Mouse (Mus musculus) hematopoietic stem cell, adult 5-6 weeks (primary cell): ENCODE measurements around the gene Rheb. TPM values are rescaled to one million over a fixed set of nuclear protein-coding genes. Genes with fewer than 3 reads are reported as not detected.
"Not testable (repeated sequence)": the region's sequence is repeated elsewhere in the genome, so short reads cannot be mapped to it uniquely, and the experiment has no call there.

Experiments
- ATAC-seq, 2 experiments: fragments of 125-278 bp in 1 of 2; replicated peaks in 1 of 2; 2 replicates each; pipeline ENCODE4 v1.8.0; 2016 to 2017; ENCODE audit warnings: inconsistent platforms in 2 of 2, mild to moderate bottlenecking in 2 of 2, moderate number of reproducible peaks in 2 of 2, low read depth in 1 of 2, moderate TSS enrichment in 1 of 2; ENCODE audit not compliant: low FRiP score in 2 of 2, poor library complexity in 2 of 2, severe bottlenecking in 2 of 2, insufficient read depth in 1 of 2, low TSS enrichment in 1 of 2
- total RNA-seq: library from RNA; stranded (forward); fragments of 172-1452, 232-1000 nt; gene quantifications from 2 replicates; pipeline ENCODE4 v1.2.3, GENCODE M21; 2017

Gene Rheb
- total RNA-seq, 1 experiment from 2014 or later: 59.8 TPM

DNA sequence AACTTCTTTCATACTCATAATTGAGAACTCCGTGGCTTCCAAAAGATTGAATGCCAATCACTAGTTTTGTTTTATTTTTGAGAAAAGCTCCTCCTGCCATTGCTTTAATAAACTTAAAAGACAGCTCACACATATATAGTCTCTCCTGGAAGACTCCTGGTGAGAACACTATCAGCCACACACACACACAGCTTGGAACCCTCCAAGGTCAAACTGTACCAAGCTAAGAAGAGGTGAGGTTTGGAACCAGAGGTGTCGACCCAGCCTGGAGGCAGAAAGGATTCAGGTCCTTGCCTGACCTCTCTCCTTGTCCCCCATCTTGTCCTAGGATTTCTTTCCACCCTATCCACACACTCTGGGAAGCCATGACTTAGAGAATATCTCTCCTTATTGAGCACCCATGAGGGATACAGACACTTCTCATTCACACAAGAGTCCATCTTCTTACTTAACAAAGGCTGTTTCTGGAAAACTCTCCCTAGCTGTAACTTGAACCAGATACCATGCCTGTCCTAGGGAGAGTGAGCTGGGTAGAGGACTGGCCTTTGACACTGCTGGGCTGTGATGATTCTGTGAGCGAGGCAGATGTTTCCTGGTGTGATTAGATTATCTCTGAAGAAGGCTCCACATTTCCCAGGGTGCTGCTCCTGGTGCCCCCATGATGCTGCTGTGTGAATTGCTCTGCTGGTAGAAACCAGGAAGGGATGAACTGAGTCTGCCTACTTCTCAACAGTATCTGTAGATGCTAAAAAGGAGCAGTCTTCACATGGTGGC, 12.6 kb upstream of the Rheb start:
- ATAC-seq: peak in 1 of 2 experiments; percentile 36; a peak in 1 of 4 replicates

DNA sequence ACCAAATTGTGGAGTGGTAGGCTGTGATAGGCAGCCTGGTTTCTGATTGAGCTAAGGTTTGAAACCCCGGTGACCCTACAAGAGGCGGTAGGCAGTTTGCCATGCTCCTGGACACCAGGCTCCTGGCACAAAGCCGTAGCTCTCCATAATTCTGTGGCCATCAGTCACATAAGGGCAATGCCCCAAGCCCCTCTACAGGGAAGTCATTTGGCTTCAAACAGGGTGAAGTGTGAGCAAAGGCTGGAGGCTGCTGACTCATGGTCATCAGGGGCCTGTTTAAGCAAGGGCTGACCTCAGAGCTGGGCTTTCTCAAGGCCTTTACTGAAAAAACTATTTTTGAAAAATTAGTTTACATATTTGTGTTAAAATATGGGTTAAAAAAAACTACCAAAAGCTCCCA, 11.8 kb upstream of the Rheb start:
- no peak for ATAC-seq

DNA sequence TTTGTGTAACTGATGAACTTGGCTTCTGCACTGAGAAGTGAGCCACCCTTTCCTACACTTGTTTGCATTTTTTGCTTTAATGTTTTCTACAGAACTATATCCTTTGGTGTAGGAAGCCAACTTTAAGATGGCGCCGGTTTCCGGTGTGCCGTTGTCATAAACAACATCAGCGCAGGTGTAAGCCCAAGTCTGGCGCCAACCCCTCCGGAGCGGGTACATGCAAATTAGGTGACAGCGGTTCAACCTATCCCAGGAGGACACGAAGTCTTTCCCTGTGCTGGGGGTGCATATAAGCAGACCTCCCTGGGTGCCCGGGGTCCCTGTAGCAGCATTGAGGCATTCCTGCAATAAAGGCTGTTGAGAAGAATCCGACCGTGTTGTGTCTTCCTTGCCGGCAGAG, 5.8 kb upstream of the Rheb start:
- ATAC-seq: not testable (repeated sequence)

DNA sequence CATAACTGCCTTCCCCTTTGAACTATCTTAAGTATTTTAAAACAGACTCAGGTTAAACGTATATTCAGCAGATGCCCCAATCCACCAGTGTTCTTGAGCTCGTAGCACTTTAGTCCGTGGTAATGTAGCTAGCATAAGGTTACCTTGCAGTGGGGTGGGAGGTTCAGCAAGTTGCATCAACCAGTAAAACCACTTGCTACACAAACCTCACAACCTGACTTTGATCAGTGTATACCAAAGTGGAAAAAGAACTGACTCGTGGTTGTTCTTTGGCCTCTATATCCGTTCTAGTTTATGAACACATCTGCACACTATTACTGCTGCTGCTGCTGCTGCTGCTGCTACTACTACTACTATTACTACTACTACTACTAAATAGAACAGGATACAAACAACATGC, 1.4 kb upstream of the Rheb start:
- no peak for ATAC-seq

DNA sequence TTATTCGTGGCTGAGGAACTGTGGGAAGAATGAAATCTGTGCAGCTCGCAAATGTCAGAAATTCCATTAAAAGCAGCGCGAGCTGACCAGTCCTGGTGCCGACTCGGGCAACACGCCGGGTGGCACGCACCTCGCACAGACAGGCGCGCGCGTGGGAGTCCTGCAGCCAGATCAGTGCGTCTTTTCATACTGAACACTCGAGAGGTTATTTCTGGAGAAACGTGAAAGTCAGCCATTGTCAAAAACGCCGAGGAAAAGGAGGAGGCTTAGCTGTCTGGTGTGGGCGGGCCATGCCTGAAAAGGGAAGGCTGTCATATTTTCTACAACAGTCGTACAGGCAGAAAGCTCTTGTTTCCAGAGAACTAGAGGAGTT, 665 bp upstream of the Rheb start:
- peak; percentile 8 to 12; a peak in 2 of 4 replicates for ATAC-seq

DNA sequence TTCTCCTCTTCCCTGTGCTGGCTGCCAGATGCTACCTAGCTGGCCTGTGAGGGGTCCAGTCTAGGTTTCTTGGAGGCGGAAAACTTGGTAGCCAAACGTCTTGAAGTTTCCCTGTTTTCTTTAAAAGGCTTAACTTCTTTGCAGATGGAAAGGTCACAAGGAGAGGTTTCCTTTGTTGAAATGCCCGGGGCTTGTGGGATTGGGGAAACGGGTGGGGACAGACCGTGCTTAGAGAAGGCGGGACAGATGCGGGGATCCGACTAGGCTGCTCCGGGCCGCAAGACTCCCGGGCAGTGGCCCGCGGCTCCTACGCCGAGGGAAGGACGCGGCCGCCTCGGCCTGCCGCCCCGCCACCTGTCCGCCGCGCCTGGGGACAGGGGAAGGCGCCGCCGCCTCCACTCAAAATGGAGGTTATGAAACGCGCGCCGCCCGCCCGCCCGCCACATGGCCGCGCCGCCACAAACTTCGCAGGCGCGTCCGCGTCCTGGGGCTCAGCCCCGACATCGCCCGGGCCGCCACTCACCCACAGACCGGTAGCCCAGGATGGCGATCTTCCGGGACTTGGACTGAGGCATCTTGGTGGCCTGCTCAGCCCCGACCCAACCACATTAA, 656 bp downstream of the Rheb start:
- peak in 1 of 2 experiments; percentile 12; a peak in 1 of 4 replicates for ATAC-seq

- no peak for ATAC-seq
Observed at GRCm38 (mm10) chr5:24840975-24841431, 1.4 kb downstream of the Rheb start.

DNA sequence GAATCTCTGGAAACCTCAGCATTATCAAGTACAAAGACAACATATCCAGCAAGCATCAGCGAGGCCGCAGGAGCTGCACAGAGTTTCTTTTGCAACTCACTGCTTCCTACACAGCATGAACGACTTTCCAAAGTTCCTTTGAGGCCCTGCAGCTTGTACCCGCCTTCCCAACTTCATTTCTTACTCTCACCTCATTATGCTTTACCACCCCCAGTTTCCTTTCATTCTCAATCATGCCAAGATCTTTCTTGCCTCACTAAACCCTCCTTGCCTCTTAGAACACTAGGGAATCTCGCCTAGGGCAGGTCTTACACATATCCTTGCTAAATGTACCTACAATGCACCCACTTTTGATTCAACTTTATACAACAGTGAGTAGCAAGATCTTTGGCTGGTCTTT, 7.9 kb downstream of the Rheb start:
- no peak for ATAC-seq

DNA sequence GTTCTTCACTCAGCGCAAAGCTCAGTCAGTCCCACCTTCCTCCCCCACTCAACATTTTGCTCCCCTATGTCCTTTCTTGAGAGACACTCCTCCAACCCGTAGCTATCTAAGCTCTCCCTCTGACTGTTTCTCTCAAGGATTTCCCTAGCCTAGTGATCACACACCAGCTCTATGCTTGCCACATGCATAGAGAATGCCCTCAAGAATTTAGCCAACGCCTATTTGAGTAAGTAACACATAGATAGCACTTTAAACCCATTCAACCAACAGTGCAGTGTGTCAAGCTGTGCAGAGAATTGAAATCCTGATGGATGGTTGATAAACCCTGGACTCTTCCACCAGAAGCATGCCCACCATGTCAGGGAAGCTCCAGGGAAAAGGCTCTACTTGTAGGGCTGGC, 10.5 kb downstream of the Rheb start:
- no peak for ATAC-seq

DNA sequence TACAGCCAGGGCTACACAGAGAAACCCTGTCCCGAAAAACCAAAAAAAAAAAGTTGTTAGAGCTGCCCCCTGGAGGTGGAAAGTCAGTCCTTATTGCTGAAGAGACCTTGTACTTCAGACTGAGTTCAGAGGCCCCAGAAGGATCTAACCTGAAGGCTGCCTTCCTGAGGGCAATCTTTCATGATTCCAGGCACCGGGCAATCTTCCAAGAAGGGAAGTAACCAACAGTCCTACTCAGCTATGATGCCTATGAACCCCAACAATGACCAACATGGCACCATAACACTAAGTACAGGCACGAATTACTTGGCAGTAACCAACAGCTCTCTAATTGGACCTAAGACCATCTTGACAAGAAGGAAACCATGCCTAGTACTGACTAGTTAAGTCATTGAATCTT, 14.0 kb downstream of the Rheb start:
- no peak for ATAC-seq

DNA sequence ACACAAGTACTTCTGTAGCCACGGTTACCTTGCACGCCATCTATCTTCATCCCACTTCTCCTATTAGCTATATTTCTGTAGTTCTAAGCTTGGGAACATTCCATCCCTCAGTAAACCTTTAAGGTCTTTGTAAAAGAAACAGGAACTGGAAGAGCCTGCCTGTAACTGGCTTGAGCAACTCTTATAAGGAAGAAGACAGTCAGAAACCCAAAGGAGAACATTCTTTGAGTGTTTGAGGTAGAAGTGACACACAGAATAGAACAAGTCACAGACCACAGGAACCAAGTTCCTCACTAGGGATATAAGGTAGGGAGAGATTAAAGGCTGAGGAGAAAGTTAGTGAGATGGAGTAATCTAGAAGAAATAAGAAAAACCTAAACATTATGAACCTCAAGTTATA, 15.3 kb downstream of the Rheb start:
- peak; percentile 23 to 62; a peak in 1 of 4 replicates for ATAC-seq

DNA sequence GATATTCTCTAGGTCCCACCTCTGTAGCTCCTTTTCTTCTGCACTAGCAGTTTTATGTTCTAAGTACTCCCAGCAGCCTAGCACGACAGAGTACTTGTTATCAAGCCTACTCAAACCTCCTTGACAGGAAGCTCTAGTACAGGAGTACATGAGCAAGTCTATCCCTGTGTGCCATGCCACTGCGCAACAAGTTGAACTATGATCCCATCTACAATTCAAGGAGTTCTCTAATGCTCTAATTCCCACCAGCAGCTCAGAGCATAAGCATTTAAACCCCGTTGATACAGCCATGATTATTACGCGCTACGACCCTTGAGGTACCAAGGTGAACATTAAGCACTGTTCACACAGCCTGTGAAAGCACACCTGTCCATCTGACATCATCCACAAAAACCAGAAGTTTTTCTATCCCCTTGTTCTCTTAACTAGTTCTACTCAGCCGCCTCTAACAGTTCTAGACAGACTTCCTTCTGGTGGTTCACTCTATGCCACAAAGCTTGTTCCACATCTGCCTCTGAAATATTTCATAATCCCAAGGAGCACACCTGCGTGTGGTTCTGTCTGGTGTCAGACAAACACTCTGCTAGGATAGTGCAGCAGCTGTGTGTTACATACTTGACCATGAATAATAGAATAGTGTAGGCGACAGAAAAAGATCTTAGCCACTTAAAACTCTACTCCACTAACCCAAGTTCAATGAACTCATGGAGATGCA, 16.2 kb downstream of the Rheb start:
- peak; percentile 68 to 79 for ATAC-seq

DNA sequence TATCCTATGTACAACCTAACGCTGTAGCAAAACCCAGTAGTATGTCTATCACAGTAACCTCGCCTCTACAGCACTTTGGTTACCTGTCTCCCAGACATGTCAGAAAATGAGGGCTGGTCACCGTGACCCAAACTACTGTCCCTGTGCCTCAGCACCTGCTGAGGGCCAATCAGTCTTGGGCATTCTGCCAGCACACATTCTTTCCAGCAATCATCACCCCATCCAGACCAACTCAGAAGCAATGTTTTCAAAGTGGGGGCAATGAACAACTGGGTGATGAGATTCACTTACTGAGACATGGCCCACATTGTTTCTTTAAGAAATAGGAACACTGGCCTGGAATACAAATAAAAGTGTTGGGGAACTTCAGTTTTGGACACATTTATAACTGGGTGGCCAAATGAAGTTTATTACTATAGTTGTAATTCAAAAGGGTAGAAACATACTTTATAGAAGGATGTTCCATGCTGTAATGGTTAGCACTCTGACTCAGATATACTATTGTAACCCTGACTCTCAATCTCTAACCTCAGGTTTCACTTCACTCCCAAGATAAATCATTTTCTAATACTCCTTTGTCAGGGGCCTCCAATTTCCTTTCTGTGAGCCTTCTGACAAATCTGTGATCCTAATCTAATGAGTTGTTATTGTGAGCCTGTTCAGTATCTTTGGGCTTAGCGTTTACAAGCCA, 16.9 kb downstream of the Rheb start:
- no peak for ATAC-seq

DNA sequence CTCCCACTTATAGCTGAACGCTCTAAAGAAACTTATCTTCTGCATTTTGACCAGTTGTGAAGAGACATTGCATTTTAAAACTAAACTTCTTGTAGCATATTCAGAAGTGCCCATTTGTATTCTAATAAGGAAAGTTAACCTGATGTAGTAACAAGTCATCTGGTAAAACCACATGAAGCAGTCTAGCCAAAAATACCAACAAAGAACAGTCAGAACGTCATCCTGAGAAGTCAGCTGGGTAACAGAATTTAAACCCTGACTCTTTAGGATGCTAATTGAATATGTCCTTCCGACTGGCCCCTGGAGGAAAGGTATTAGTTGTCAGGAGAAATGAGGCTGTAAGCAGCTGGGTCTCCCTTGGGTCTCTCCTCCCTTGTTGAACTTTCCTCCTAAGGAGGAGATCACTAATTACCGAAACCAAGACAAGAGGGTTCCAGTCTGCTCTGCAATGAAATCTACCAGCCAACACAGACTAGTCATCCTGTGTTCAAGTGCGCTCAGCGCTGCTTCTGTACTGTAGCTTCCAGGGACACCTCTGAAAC, 18.5 kb downstream of the Rheb start:
- ATAC-seq: no peak

DNA sequence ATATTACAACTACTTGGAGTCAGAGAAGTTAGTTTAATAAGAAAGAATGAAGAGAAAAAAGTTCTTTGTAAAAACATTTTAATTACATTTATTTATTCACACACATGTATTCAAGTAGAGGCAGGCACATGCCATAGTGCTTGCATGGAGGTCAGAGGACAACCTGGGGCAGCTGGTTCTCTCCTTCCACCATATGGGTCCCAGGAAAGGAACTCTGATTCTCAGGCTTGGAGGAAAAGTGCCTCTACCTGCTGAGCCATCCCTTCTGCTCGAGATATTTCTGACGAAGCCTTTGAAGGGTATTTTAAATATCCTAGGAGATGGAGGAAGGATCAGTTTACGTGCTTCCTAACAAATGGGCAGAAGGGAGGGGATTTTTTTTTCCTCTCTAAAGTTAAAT, 19.6 kb downstream of the Rheb start:
- ATAC-seq: no peak

GRCm38 (mm10) chr5:24822231-24822630, 20.2 kb downstream of the Rheb start:
- ATAC-seq: not testable (repeated sequence)

GRCm38 (mm10) chr5:24821403-24821841, 21.0 kb downstream of the Rheb start:
- ATAC-seq: no peak
